ENCODE assay signal across 19 mouse cellular contexts in genomic region chr9:111550963-111551321, GRCm38 (mm10).
DNase-seq lines count a peak whose midpoint lies in the region; ATAC-seq lines count a peak whose summit lies in the region.
"Had no signal": no experiment of that assay in that cellular context is flagged by ENCODE, and none has a peak within 500 bp of the region (broad histone marks: within the 10 kb centered on the region; RNA-seq: fewer than 3 reads in every experiment).

No protein-coding gene starts in this region.

- no peak for DNase-seq in kidney, postnatal 36 days
- DNase-seq in intestine, embryonic 14.5 days (ENCODE audit: low spot score) = no peak
- DNase-seq in gastrocnemius, postnatal 4 days (ENCODE audit: low spot score in 2 of 2) = no peak
- no peak for DNase-seq in adrenal gland, postnatal 10 days
- DNase-seq: adrenal gland, adult 2 months; cerebellum, adult 11-12 months; gastrocnemius, postnatal 25 days had no signal

- no peaks in the 10 kb centered on the region for H3K9me3 ChIP-seq in kidney, embryonic 16.5 days (ENCODE audit: low read length)
- H3K9me3 ChIP-seq in intestine, embryonic 14.5 days (ENCODE audit: control insufficient read depth, low read length) = no peaks in the 10 kb centered on the region
- H3K9me3 ChIP-seq in intestine, embryonic 15.5 days = no peaks in the 10 kb centered on the region
- H3K9me3 ChIP-seq: embryonic facial prominence, embryonic 10.5 days; embryonic facial prominence, embryonic 13.5 days; forebrain, embryonic 12.5 days; forebrain, embryonic 15.5 days; heart, embryonic 10.5 days; heart, embryonic 13.5 days had no signal

- WGBS in kidney, embryonic 16.5 days = 73% methylated on average over 8 of the region's 8 CpGs
- WGBS in intestine, embryonic 14.5 days = 69% methylated on average over 8 of the region's 8 CpGs
- 58% methylated on average over 8 of the region's 8 CpGs for WGBS in intestine, embryonic 15.5 days

- no peak overlapping the region for H3K4me2 ChIP-seq in kidney, embryonic 16.5 days (replicated peaks; ENCODE audit: low read depth, low read length)
- H3K4me2 ChIP-seq in intestine, embryonic 14.5 days (ENCODE audit: low read length) = no peak overlapping the region
- 0 out of 2 replicates have a peak overlapping the region, but pooled peaks have one; percentile 37 for H3K4me2 ChIP-seq in intestine, embryonic 15.5 days (replicated peaks)
- H3K4me2 ChIP-seq: embryonic facial prominence, embryonic 13.5 days; forebrain, embryonic 12.5 days; forebrain, embryonic 15.5 days; heart, embryonic 13.5 days; hindbrain, embryonic 14.5 days had no signal

- H3K4me1 ChIP-seq in kidney, embryonic 16.5 days (ENCODE audit: insufficient read depth, low read length) = peaks cover 9% of the 10 kb centered on the region; the same call in 1 of the 2 replicates
- no peaks in the 10 kb centered on the region for H3K4me1 ChIP-seq in intestine, embryonic 14.5 days (replicated peaks; ENCODE audit: control insufficient read depth, insufficient read depth, low read length)
- 0 out of 2 replicates have a peak, but pooled peaks cover 4% of the 10 kb centered on the region for H3K4me1 ChIP-seq in intestine, embryonic 15.5 days (replicated peaks)
- H3K4me1 ChIP-seq: embryonic facial prominence, embryonic 10.5 days; forebrain, embryonic 12.5 days; forebrain, embryonic 15.5 days; heart, embryonic 10.5 days had no signal

- H3K9ac ChIP-seq in kidney, embryonic 16.5 days (replicated peaks; ENCODE audit: low read length) = no peak overlapping the region
- no peak overlapping the region for H3K9ac ChIP-seq in intestine, embryonic 14.5 days (ENCODE audit: low read length)
- H3K9ac ChIP-seq in intestine, embryonic 15.5 days = no peak overlapping the region
- H3K9ac ChIP-seq: embryonic facial prominence, embryonic 13.5 days; forebrain, embryonic 12.5 days; forebrain, embryonic 15.5 days; heart, embryonic 13.5 days; hindbrain, embryonic 14.5 days had no signal

- no peaks in the 10 kb centered on the region for H3K27me3 ChIP-seq in kidney, embryonic 16.5 days (ENCODE audit: insufficient read depth, low read length)
- H3K27me3 ChIP-seq in intestine, embryonic 14.5 days (replicated peaks; ENCODE audit: control insufficient read depth, insufficient read depth, low read length) = no peaks in the 10 kb centered on the region
- H3K27me3 ChIP-seq in intestine, embryonic 15.5 days (replicated peaks) = no peaks in the 10 kb centered on the region
- H3K27me3 ChIP-seq: embryonic facial prominence, embryonic 13.5 days; forebrain, embryonic 12.5 days; forebrain, embryonic 15.5 days; heart, embryonic 13.5 days had no signal

- no peak overlapping the region for H3K4me3 ChIP-seq in kidney, embryonic 16.5 days (ENCODE audit: low read length)
- no peak overlapping the region for H3K4me3 ChIP-seq in intestine, embryonic 14.5 days (ENCODE audit: low read depth, low read length)
- H3K4me3 ChIP-seq in intestine, embryonic 15.5 days (replicated peaks) = no peak overlapping the region
- H3K4me3 ChIP-seq: embryonic facial prominence, embryonic 10.5 days; embryonic facial prominence, embryonic 13.5 days; erythroblast, embryonic 14.5 days; forebrain, embryonic 12.5 days; forebrain, embryonic 15.5 days; heart, adult 2 months; heart, embryonic 10.5 days; heart, embryonic 13.5 days had no signal

- no peak overlapping the region; the same call in 1 of the 2 replicates for H3K27ac ChIP-seq in kidney, embryonic 16.5 days (ENCODE audit: low read length)
- H3K27ac ChIP-seq in intestine, embryonic 14.5 days (ENCODE audit: low read depth) = no peak overlapping the region
- no peak overlapping the region for H3K27ac ChIP-seq in intestine, embryonic 15.5 days
- H3K27ac ChIP-seq: embryonic facial prominence, embryonic 10.5 days; embryonic facial prominence, embryonic 13.5 days; forebrain, embryonic 12.5 days; forebrain, embryonic 15.5 days; heart, adult 2 months; heart, embryonic 13.5 days; hindbrain, embryonic 14.5 days had no signal

- peak; percentile 58; the same call in 1 of the 2 replicates for ATAC-seq in kidney, embryonic 16.5 days (ENCODE audit: low FRiP score, low TSS enrichment)
- ATAC-seq in intestine, embryonic 14.5 days (replicated peaks; ENCODE audit: low FRiP score, low TSS enrichment, low read depth) = peak; percentile 80
- no peak; the same call in none of the 2 replicates for ATAC-seq in intestine, embryonic 15.5 days
- ATAC-seq: CD4-positive, CD25-positive, alpha-beta regulatory T cell, adult 4 months; forebrain, embryonic 15.5 days had no signal

- H3K36me3 ChIP-seq in kidney, embryonic 16.5 days (ENCODE audit: insufficient read depth, low read length) = no peaks in the 10 kb centered on the region
- H3K36me3 ChIP-seq in intestine, embryonic 14.5 days (ENCODE audit: control insufficient read depth, insufficient read depth, low read length) = no peaks in the 10 kb centered on the region
- no peaks in the 10 kb centered on the region for H3K36me3 ChIP-seq in intestine, embryonic 15.5 days
- H3K36me3 ChIP-seq: embryonic facial prominence, embryonic 10.5 days; embryonic facial prominence, embryonic 13.5 days; forebrain, embryonic 12.5 days; forebrain, embryonic 15.5 days; heart, embryonic 10.5 days; heart, embryonic 13.5 days had no signal
